Comparison of ENCODE assay signal across 28 mouse cellular contexts in genomic region chr14:47214367-47214766, GRCm38 (mm10). TPM values are rescaled to one million over a fixed set of nuclear protein-coding genes. Genes with fewer than 3 reads are reported as not detected.
DNase-seq lines count a peak whose midpoint lies in the region; ATAC-seq and TF ChIP-seq lines count a peak whose summit lies in the region.
"Had no signal": no experiment of that assay in that cellular context is flagged by ENCODE, and none has a peak within 500 bp of the region (broad histone marks: within the 10 kb centered on the region; RNA-seq: fewer than 3 reads in every experiment).

No protein-coding gene starts in this region.

- H3K4me1 ChIP-seq in intestine, embryonic 16.5 days (ENCODE audit: control insufficient read depth, insufficient read depth, low read length) = peaks cover 5% of the 10 kb centered on the region; the same call in 1 of the 2 replicates
- no peaks in the 10 kb centered on the region for H3K4me1 ChIP-seq in midbrain, embryonic 13.5 days (replicated peaks)
- H3K4me1 ChIP-seq in liver, postnatal 0 days (ENCODE audit: insufficient read depth) = no peaks in the 10 kb centered on the region
- H3K4me1 ChIP-seq: embryonic facial prominence, embryonic 13.5 days; embryonic facial prominence, embryonic 15.5 days; forebrain, embryonic 10.5 days; forebrain, embryonic 12.5 days had no signal

- WGBS in intestine, embryonic 16.5 days = 65% methylated on average over 5 of the region's 5 CpGs
- 86% methylated on average over 5 of the region's 5 CpGs for WGBS in midbrain, embryonic 13.5 days
- WGBS in liver, postnatal 0 days (ENCODE audit: insufficient replicate concordance) = 64% methylated on average over 5 of the region's 5 CpGs

- no peaks in the 10 kb centered on the region for H3K9me3 ChIP-seq in intestine, embryonic 16.5 days (ENCODE audit: control insufficient read depth, low read length)
- H3K9me3 ChIP-seq in midbrain, embryonic 13.5 days = no peaks in the 10 kb centered on the region
- no peaks in the 10 kb centered on the region for H3K9me3 ChIP-seq in liver, postnatal 0 days (ENCODE audit: low read length)
- H3K9me3 ChIP-seq: embryonic facial prominence, embryonic 13.5 days; embryonic facial prominence, embryonic 15.5 days; forebrain, embryonic 10.5 days; forebrain, embryonic 12.5 days; G1E had no signal

- H3K27ac ChIP-seq in intestine, embryonic 16.5 days (ENCODE audit: low read length) = peak overlapping the region; percentile 77
- H3K27ac ChIP-seq in midbrain, embryonic 13.5 days = no peak overlapping the region
- no peak overlapping the region for H3K27ac ChIP-seq in liver, postnatal 0 days (ENCODE audit: low read depth)
- H3K27ac ChIP-seq: embryonic facial prominence, embryonic 13.5 days; embryonic facial prominence, embryonic 15.5 days; forebrain, embryonic 10.5 days; forebrain, embryonic 12.5 days had no signal

- peak; percentile 68 for DNase-seq in heart, adult 11 months
- no peak for DNase-seq in heart, adult 18-20 months
- DNase-seq in liver, postnatal 0 days = no peak
- DNase-seq: adrenal gland, adult 8-10 months; adrenal gland, postnatal 25 days; B cell, adult 2 months; cerebellum, adult 11 months; cerebellum, adult 18-20 months; cerebellum, adult 8-10 months; cerebellum, adult 9-11 months; cerebellum, postnatal 14 days; cerebellum, postnatal 36 days; embryo, embryonic 11 days had no signal

- 0 out of 2 replicates have a peak overlapping the region, but pooled peaks have one; percentile 12 for H3K4me2 ChIP-seq in intestine, embryonic 16.5 days (ENCODE audit: low read depth, low read length)
- no peak overlapping the region for H3K4me2 ChIP-seq in midbrain, embryonic 13.5 days (replicated peaks)
- H3K4me2 ChIP-seq in liver, postnatal 0 days (ENCODE audit: low read depth, low read length) = no peak overlapping the region
- H3K4me2 ChIP-seq: embryonic facial prominence, embryonic 13.5 days; embryonic facial prominence, embryonic 15.5 days; forebrain, embryonic 12.5 days had no signal

- H3K36me3 ChIP-seq in intestine, embryonic 16.5 days (ENCODE audit: control insufficient read depth, insufficient read depth, low read length) = no peaks in the 10 kb centered on the region
- H3K36me3 ChIP-seq in midbrain, embryonic 13.5 days = no peaks in the 10 kb centered on the region
- no peaks in the 10 kb centered on the region for H3K36me3 ChIP-seq in liver, postnatal 0 days (replicated peaks; ENCODE audit: insufficient read depth, low read length)
- H3K36me3 ChIP-seq: embryonic facial prominence, embryonic 13.5 days; embryonic facial prominence, embryonic 15.5 days; forebrain, embryonic 10.5 days; forebrain, embryonic 12.5 days; G1E had no signal

- no peak overlapping the region for H3K4me3 ChIP-seq in intestine, embryonic 16.5 days (ENCODE audit: low read length)
- H3K4me3 ChIP-seq in midbrain, embryonic 13.5 days (replicated peaks) = no peak overlapping the region
- H3K4me3 ChIP-seq in liver, postnatal 0 days (ENCODE audit: low read depth, low read length) = no peak overlapping the region
- H3K4me3 ChIP-seq: embryonic facial prominence, embryonic 13.5 days; embryonic facial prominence, embryonic 15.5 days; erythroblast, embryonic 14.5 days; forebrain, embryonic 10.5 days; forebrain, embryonic 12.5 days had no signal

- no peak for TF ChIP-seq CTCF in liver, postnatal 0 days (IDR thresholded peaks at IDR 0.05; ENCODE audit: low read depth)

- TF ChIP-seq EP300 in liver, postnatal 0 days (IDR thresholded peaks at IDR 0.05; ENCODE audit: low read depth) = no peak

- no peaks in the 10 kb centered on the region for H3K27me3 ChIP-seq in intestine, embryonic 16.5 days (replicated peaks; ENCODE audit: control insufficient read depth, insufficient read depth, low read length)
- no peaks in the 10 kb centered on the region for H3K27me3 ChIP-seq in midbrain, embryonic 13.5 days
- no peaks in the 10 kb centered on the region for H3K27me3 ChIP-seq in liver, postnatal 0 days (ENCODE audit: insufficient read depth, low read length)
- H3K27me3 ChIP-seq: CH12.LX; embryonic facial prominence, embryonic 13.5 days; embryonic facial prominence, embryonic 15.5 days; forebrain, embryonic 12.5 days had no signal

- H3K9ac ChIP-seq in intestine, embryonic 16.5 days (ENCODE audit: low read depth, low read length) = no peak overlapping the region; the same call in 1 of the 2 replicates
- no peak overlapping the region for H3K9ac ChIP-seq in midbrain, embryonic 13.5 days (replicated peaks)
- H3K9ac ChIP-seq in liver, postnatal 0 days (replicated peaks) = no peak overlapping the region
- H3K9ac ChIP-seq: embryonic facial prominence, embryonic 13.5 days; embryonic facial prominence, embryonic 15.5 days; forebrain, embryonic 12.5 days had no signal

- 0 out of 2 replicates have a peak, but pooled peaks have one; percentile 25 for ATAC-seq in granulocyte monocyte progenitor cell, adult 5-6 weeks (replicated peaks; ENCODE audit: poor library complexity, severe bottlenecking)
- peak; percentile 96 for ATAC-seq in intestine, embryonic 16.5 days
- ATAC-seq in midbrain, embryonic 13.5 days = no peak
- ATAC-seq in liver, postnatal 0 days = no peak
- ATAC-seq: activated CD4-positive, CD25-positive, alpha-beta regulatory T cell, adult 4 months; CD4-positive, CD25-positive, alpha-beta regulatory T cell, adult 4 months; forebrain, embryonic 14.5 days; forebrain, embryonic 16.5 days; Patski had no signal

RNA-seq across cellular contexts. Expression of gene Gch1, which starts 25.2 kb away (rescaled TPM):
- 1 to 10 TPM; 5.8 to 6.9 TPM for total RNA-seq in heart, adult 18-20 months (2021)
- total RNA-seq in granulocyte monocyte progenitor cell, adult 5-6 weeks (2014; fragmentation: Nextera tagmentation) = 1.8 and 3.3 TPM in 2 replicates
- 0.41 and 2.1 TPM in 2 replicates for total RNA-seq in granulocyte monocyte progenitor cell, adult 5-6 weeks (2017)
- polyA plus RNA-seq in intestine, embryonic 16.5 days (2015; fragmentation: Nextera tagmentation; extraction: Ambion mirVana) = 11.1 and 13.3 TPM in 2 replicates
- 3.5 and 7.2 TPM in 2 replicates for polyA plus RNA-seq in midbrain, embryonic 13.5 days (2015; fragmentation: Nextera tagmentation; extraction: Ambion mirVana)
- polyA plus RNA-seq in liver, postnatal 0 days (2015; fragmentation: Nextera tagmentation; extraction: Ambion mirVana) = 29.6 and 38.3 TPM in 2 replicates

Comparison
In these comparisons a context has a peak if more than half of its experiments do, and no peak if none do; other contexts are left out.
1. ATAC-seq: peak in granulocyte monocyte progenitor cell, adult 5-6 weeks (single experiment) and intestine, embryonic 16.5 days (single experiment); none in midbrain, embryonic 13.5 days (single experiment) and liver, postnatal 0 days (single experiment).